ENCODE assay signal across 13 mouse cellular contexts in the genomic region with DNA sequence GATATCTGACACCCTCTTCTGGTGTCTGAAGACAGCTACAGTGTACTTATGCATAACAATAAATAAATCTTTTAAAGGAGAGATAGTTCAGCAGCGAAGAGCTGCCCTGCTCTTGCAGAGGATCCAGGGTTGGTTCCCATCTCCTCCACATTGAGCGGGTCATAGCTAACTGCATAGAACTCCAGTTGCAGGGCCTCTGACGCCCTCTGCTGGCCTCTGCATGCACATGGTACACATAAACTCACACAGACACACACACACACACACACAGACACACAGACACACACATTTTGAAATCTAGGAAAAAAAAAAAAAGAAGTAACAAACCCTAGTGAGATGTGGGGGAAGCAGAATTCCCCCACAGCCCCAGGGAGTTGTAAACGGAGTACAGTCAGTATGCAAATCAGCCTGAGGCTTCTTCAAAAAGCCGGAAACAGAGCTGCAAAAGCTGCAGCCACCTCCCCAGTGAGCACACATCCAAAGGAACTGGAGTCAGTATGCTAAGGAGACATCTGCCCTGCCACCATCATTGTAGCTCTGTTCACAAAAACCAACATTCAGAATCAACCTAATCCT.
"Had no signal": no experiment of that assay in that cellular context is flagged by ENCODE, and none has a peak within 500 bp of the region (broad histone marks: within the 10 kb centered on the region; RNA-seq: fewer than 3 reads in every experiment).

No protein-coding gene starts in this region.

- H3K4me3 ChIP-seq: kidney, embryonic 15.5 days; limb, embryonic 12.5 days; midbrain, embryonic 13.5 days; neural tube, embryonic 15.5 days had no signal

- H3K9ac ChIP-seq: kidney, embryonic 15.5 days; limb, embryonic 12.5 days; liver, embryonic 14.5 days; midbrain, embryonic 13.5 days; neural tube, embryonic 15.5 days had no signal

- H3K27ac ChIP-seq: kidney, embryonic 15.5 days; limb, embryonic 12.5 days; liver, embryonic 14.5 days; midbrain, embryonic 13.5 days; neural tube, embryonic 15.5 days had no signal

- ATAC-seq: midbrain, embryonic 13.5 days had no signal

- H3K4me2 ChIP-seq: kidney, embryonic 15.5 days; limb, embryonic 12.5 days; midbrain, embryonic 13.5 days; neural tube, embryonic 15.5 days had no signal

- H3K36me3 ChIP-seq: limb, embryonic 12.5 days; midbrain, embryonic 13.5 days; neural tube, embryonic 15.5 days had no signal

- DNase-seq: kidney, adult 2 months; kidney, postnatal 14 days; layer of hippocampus, adult 9-11 months; layer of hippocampus, postnatal 36 days; lung, postnatal 36 days; right cerebral cortex, adult 18-20 months; right cerebral cortex, postnatal 25 days; thymus, postnatal 14 days had no signal

- H3K9me3 ChIP-seq: neural tube, embryonic 15.5 days had no signal
